Mouse (Mus musculus) myocyte (in vitro differentiated cells): Measurements from ENCODE around the gene Amh.

ENCODE experiments used
- POLR2AphosphoS2 ChIP-seq: IDR thresholded peaks from one replicate; pipeline ENCODE4 v1.6.1; 2011; ENCODE audit warnings: low read depth, control low read depth; ENCODE audit not compliant: insufficient read length
- USF1 ChIP-seq: IDR thresholded peaks from one replicate; pipeline ENCODE4 v1.6.1; 2011; ENCODE audit warnings: low read depth, mild to moderate bottlenecking, control low read depth, moderate library complexity

DNA sequence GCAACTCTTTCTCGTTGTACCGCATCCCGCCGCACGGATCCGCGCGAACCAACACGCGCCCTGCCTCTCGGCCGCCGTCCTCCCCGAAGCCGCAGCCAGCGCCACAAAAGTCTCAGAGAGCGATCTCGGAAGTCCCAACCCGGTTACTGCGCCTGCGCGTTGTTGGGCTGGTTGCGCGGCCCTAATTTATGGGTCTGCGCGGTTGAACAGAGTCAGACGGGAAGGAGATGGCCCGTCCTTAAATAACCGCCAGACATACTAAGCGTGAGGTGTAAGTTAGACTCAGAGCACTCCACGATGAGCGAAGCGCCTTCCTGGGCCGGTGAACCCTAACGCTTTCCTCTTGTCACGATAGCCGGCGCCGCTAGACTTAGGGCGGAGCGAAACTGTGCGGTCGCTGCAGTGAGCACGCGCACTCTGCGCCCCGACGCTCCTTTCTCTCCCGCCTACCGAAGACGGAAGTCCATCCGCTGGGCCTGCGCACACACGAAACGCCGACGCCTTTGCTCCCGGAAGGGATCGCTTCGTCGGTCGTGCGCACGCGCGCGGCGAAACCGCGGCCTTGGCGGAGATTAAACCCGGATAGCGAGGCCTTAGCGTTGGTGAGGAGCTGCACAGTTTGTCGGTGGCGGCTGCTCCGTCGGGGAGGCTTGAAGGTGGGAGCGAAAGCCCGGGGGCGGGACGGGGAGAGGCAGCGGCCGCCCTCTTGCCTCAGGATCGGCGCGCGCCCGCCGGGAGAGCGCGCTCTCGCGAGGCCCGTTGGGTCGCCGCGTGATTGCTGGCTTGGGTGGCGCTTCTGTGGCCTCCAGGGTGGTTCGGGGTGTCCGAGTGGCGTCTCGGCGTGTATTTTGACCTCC is 6.7 kb upstream of the Amh start, which contains the start of the genes Sf3a2 and Plekhj1:
- TF ChIP-seq POLR2AphosphoS2 (peak; percentile 92), USF1 (no peak)
